Comparison of ENCODE assay signal across 13 mouse cellular contexts in genomic region chr5:111822882-111823281, GRCm38 (mm10).
A peak's percentile ranks its signal among the peaks of the same experiment; 100 is the strongest.
DNase-seq lines count a peak whose midpoint lies in the region; ATAC-seq lines count a peak whose summit lies in the region.
"Had no signal": no experiment of that assay in that cellular context is flagged by ENCODE, and none has a peak within 500 bp of the region (broad histone marks: within the 10 kb centered on the region; RNA-seq: fewer than 3 reads in every experiment).

No protein-coding gene starts in this region.

- peaks cover 6% of the 10 kb centered on the region; the same call in 1 of the 2 replicates for H3K27me3 ChIP-seq in kidney, embryonic 14.5 days (ENCODE audit: control insufficient read depth, insufficient read depth, low read length)
- no peaks in the 10 kb centered on the region for H3K27me3 ChIP-seq in kidney, embryonic 16.5 days (ENCODE audit: insufficient read depth, low read length)
- no peaks in the 10 kb centered on the region for H3K27me3 ChIP-seq in neural tube, embryonic 11.5 days (ENCODE audit: control insufficient read depth, insufficient read depth, low read length)
- H3K27me3 ChIP-seq in neural tube, embryonic 15.5 days (replicated peaks): no peaks in the 10 kb centered on the region; the same call in 1 of the 2 replicates
- H3K27me3 ChIP-seq in intestine, embryonic 16.5 days (replicated peaks; ENCODE audit: control insufficient read depth, insufficient read depth, low read length): no peaks in the 10 kb centered on the region
- H3K27me3 ChIP-seq: forebrain, embryonic 13.5 days had no signal

- peak; percentile 51; the same call in 1 of the 2 replicates for ATAC-seq in kidney, embryonic 14.5 days (ENCODE audit: low FRiP score, low TSS enrichment)
- no peak for ATAC-seq in kidney, embryonic 16.5 days (ENCODE audit: low FRiP score, low TSS enrichment)
- ATAC-seq in neural tube, embryonic 11.5 days (ENCODE audit: insufficient read depth, low FRiP score, low TSS enrichment): no peak
- ATAC-seq in neural tube, embryonic 15.5 days (ENCODE audit: low FRiP score): no peak
- ATAC-seq in intestine, embryonic 16.5 days: no peak
- ATAC-seq: forebrain, embryonic 13.5 days had no signal

- no peaks in the 10 kb centered on the region for H3K9me3 ChIP-seq in kidney, embryonic 14.5 days (ENCODE audit: control insufficient read depth, low read length)
- no peaks in the 10 kb centered on the region for H3K9me3 ChIP-seq in kidney, embryonic 16.5 days (ENCODE audit: low read length)
- H3K9me3 ChIP-seq in neural tube, embryonic 11.5 days (ENCODE audit: control insufficient read depth, low read length): no peaks in the 10 kb centered on the region
- no peaks in the 10 kb centered on the region for H3K9me3 ChIP-seq in neural tube, embryonic 15.5 days (replicated peaks)
- no peaks in the 10 kb centered on the region for H3K9me3 ChIP-seq in intestine, embryonic 16.5 days (ENCODE audit: control insufficient read depth, low read length)
- H3K9me3 ChIP-seq: forebrain, embryonic 13.5 days; heart, embryonic 13.5 days had no signal

- H3K9ac ChIP-seq in kidney, embryonic 14.5 days (ENCODE audit: low read depth, low read length): no peak overlapping the region
- no peak overlapping the region for H3K9ac ChIP-seq in kidney, embryonic 16.5 days (replicated peaks; ENCODE audit: low read length)
- H3K9ac ChIP-seq in neural tube, embryonic 11.5 days (ENCODE audit: low read length): no peak overlapping the region
- H3K9ac ChIP-seq in neural tube, embryonic 15.5 days (replicated peaks): no peak overlapping the region
- H3K9ac ChIP-seq in intestine, embryonic 16.5 days (ENCODE audit: low read depth, low read length): no peak overlapping the region
- H3K9ac ChIP-seq: forebrain, embryonic 13.5 days; heart, embryonic 13.5 days had no signal

- H3K4me2 ChIP-seq in kidney, embryonic 14.5 days (replicated peaks; ENCODE audit: low read depth, low read length): no peak overlapping the region
- no peak overlapping the region for H3K4me2 ChIP-seq in kidney, embryonic 16.5 days (replicated peaks; ENCODE audit: low read depth, low read length)
- no peak overlapping the region for H3K4me2 ChIP-seq in neural tube, embryonic 11.5 days (ENCODE audit: low read depth)
- no peak overlapping the region for H3K4me2 ChIP-seq in neural tube, embryonic 15.5 days
- H3K4me2 ChIP-seq in intestine, embryonic 16.5 days (ENCODE audit: low read depth, low read length): no peak overlapping the region
- H3K4me2 ChIP-seq: forebrain, embryonic 13.5 days; heart, embryonic 13.5 days had no signal

- peak; percentile 8 for DNase-seq in neural tube, embryonic 11.5 days (ENCODE audit: low spot score)
- DNase-seq in spleen, postnatal 4 days (ENCODE audit: low spot score in 2 of 2): no peak
- DNase-seq in thymus, postnatal 0 days (ENCODE audit: low spot score): no peak
- DNase-seq: cerebellum, adult 9-10 months; kidney, postnatal 14 days; right cerebral cortex, postnatal 25 days; thymus, adult 18-20 months had no signal

- H3K36me3 ChIP-seq in kidney, embryonic 14.5 days (ENCODE audit: control insufficient read depth, insufficient read depth, low read length): no peaks in the 10 kb centered on the region
- H3K36me3 ChIP-seq in kidney, embryonic 16.5 days (ENCODE audit: insufficient read depth, low read length): no peaks in the 10 kb centered on the region
- H3K36me3 ChIP-seq in neural tube, embryonic 11.5 days (ENCODE audit: control insufficient read depth, insufficient read depth, low read length): no peaks in the 10 kb centered on the region
- no peaks in the 10 kb centered on the region for H3K36me3 ChIP-seq in neural tube, embryonic 15.5 days
- no peaks in the 10 kb centered on the region for H3K36me3 ChIP-seq in intestine, embryonic 16.5 days (ENCODE audit: control insufficient read depth, insufficient read depth, low read length)
- H3K36me3 ChIP-seq: heart, embryonic 13.5 days had no signal

- H3K27ac ChIP-seq in kidney, embryonic 14.5 days (ENCODE audit: low read depth, low read length): no peak overlapping the region
- no peak overlapping the region for H3K27ac ChIP-seq in kidney, embryonic 16.5 days (ENCODE audit: low read length)
- H3K27ac ChIP-seq in neural tube, embryonic 11.5 days (ENCODE audit: low read depth, low read length): no peak overlapping the region
- no peak overlapping the region for H3K27ac ChIP-seq in neural tube, embryonic 15.5 days (replicated peaks)
- H3K27ac ChIP-seq in intestine, embryonic 16.5 days (ENCODE audit: low read length): peak overlapping the region; percentile 65
- H3K27ac ChIP-seq: forebrain, embryonic 13.5 days; heart, embryonic 13.5 days had no signal

- H3K4me1 ChIP-seq in kidney, embryonic 14.5 days (ENCODE audit: control insufficient read depth, insufficient read depth, low read length): 0 out of 2 replicates have a peak, but pooled peaks cover 3% of the 10 kb centered on the region
- H3K4me1 ChIP-seq in kidney, embryonic 16.5 days (ENCODE audit: insufficient read depth, low read length): peaks cover 13% of the 10 kb centered on the region
- H3K4me1 ChIP-seq in neural tube, embryonic 11.5 days (ENCODE audit: control insufficient read depth, insufficient read depth, low read length): 0 out of 2 replicates have a peak, but pooled peaks cover 3% of the 10 kb centered on the region
- H3K4me1 ChIP-seq in neural tube, embryonic 15.5 days: 0 out of 2 replicates have a peak, but pooled peaks cover 3% of the 10 kb centered on the region
- H3K4me1 ChIP-seq in intestine, embryonic 16.5 days (ENCODE audit: control insufficient read depth, insufficient read depth, low read length): peaks cover 14% of the 10 kb centered on the region; the same call in 1 of the 2 replicates

- H3K4me3 ChIP-seq in kidney, embryonic 14.5 days (ENCODE audit: low read length): no peak overlapping the region
- no peak overlapping the region for H3K4me3 ChIP-seq in kidney, embryonic 16.5 days (ENCODE audit: low read length)
- H3K4me3 ChIP-seq in neural tube, embryonic 11.5 days (ENCODE audit: low read depth, low read length): no peak overlapping the region
- H3K4me3 ChIP-seq in neural tube, embryonic 15.5 days (replicated peaks): no peak overlapping the region
- H3K4me3 ChIP-seq in intestine, embryonic 16.5 days (ENCODE audit: low read length): no peak overlapping the region
- H3K4me3 ChIP-seq: forebrain, embryonic 13.5 days; heart, embryonic 13.5 days had no signal
